Mouse (Mus musculus): ENCODE data around the gene Sv2a. TPM values are rescaled to one million over a fixed set of nuclear protein-coding genes. Genes with fewer than 3 reads are reported as not detected.
A peak's percentile ranks its signal among the peaks of the same experiment; 100 is the strongest.

Gene Sv2a
- polyA plus RNA-seq, 1 experiment from 2014 or later = 12.3 TPM

DNA sequence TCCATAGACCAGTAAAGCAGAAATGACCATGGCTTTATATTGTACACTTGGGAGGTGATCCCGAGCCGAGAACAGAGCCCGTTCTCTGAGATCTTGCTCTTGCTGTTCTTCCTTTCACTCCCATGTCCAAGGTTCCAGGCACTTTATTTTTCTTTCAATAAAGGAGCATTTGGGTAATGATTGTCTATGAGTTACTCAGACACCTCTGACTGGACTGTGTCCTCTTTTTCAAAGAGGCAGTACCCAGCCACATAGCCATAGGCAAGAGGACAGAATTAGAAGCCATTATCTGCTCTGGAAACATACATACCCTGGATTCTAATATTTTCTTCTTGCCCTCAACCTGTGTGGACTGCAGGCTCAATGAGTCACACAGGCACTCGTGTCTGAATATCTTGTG is 21.1 kb upstream of the Sv2a start:
- H3K4me2 ChIP-seq = peak overlapping the region; percentile 86

DNA sequence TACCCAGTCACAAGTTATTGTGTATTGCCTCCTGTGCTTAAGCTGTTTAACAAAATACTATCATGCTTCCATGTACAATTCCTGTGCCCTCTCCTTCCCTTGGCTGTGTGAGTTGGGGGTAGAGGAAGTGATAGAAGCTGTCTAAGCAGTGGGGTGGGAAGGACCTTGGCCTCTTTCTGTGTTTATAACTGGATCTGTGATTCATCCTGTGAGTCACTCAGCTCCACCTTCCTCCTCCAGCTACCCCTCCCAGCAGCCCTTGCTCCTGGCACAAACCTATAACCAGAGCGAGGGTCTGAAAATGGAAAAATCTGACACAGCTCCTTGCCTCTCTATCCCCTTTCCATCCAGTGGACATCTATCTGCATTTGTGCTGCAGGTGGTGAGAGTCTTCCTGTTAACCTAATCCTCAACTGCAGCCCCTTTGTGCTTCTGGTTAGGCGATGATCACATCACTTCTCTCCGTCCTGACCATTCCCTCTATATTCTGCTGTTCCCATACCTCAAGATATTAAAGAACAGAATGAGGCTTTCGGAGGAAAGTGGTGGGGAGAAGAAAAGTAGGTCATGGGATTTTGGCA is 20.6 kb upstream of the Sv2a start:
- peak overlapping the region; percentile 65; the same call in 1 of the 2 replicates for H3K9ac ChIP-seq (ENCODE audit: low read depth, low read length)
- ATAC-seq (replicated peaks; ENCODE audit: insufficient number of reproducible peaks, low FRiP score, low TSS enrichment) = 0 out of 2 replicates have a peak, but pooled peaks have one; percentile 39
- H3K36me3 ChIP-seq (ENCODE audit: control insufficient read depth, insufficient read depth, low read length) = peaks cover 6% of the 10 kb centered on the region; the same call in 1 of the 2 replicates
- peaks cover 18% of the 10 kb centered on the region for H3K4me1 ChIP-seq (ENCODE audit: control insufficient read depth, insufficient read depth, low read length)
- H3K9me3 ChIP-seq (replicated peaks; ENCODE audit: control insufficient read depth, low read length) = no peaks in the 10 kb centered on the region
- WGBS (ENCODE audit: insufficient replicate concordance) = 38% methylated on average over 4 of the region's 4 CpGs
- H3K27ac ChIP-seq (ENCODE audit: low read depth, low read length) = peak overlapping the region; percentile 70
- no peak overlapping the region for H3K4me3 ChIP-seq (ENCODE audit: low read depth, low read length)
- no peaks in the 10 kb centered on the region for H3K27me3 ChIP-seq (ENCODE audit: control insufficient read depth, insufficient read depth, low read length)
- peak overlapping the region; percentile 86 for H3K4me2 ChIP-seq

More for the DNA sequence above, 21.1 kb upstream of the Sv2a start:
- ATAC-seq (replicated peaks; ENCODE audit: insufficient number of reproducible peaks, low FRiP score, low TSS enrichment) = no peak
- peaks cover 9% of the 10 kb centered on the region; the same call in 1 of the 2 replicates for H3K36me3 ChIP-seq (ENCODE audit: control insufficient read depth, insufficient read depth, low read length)
- no peaks in the 10 kb centered on the region for H3K27me3 ChIP-seq (ENCODE audit: control insufficient read depth, insufficient read depth, low read length)
- no peak overlapping the region for H3K4me3 ChIP-seq (ENCODE audit: low read depth, low read length)
- H3K9ac ChIP-seq (ENCODE audit: low read depth, low read length) = peak overlapping the region; percentile 35; the same call in 1 of the 2 replicates
- 0 out of 2 replicates have a peak overlapping the region, but pooled peaks have one; percentile 51 for H3K27ac ChIP-seq (ENCODE audit: low read depth, low read length)
- peaks cover 18% of the 10 kb centered on the region for H3K4me1 ChIP-seq (ENCODE audit: control insufficient read depth, insufficient read depth, low read length)
- 64% methylated on average over 4 of the region's 4 CpGs for WGBS (ENCODE audit: insufficient replicate concordance)
- H3K9me3 ChIP-seq (replicated peaks; ENCODE audit: control insufficient read depth, low read length) = no peaks in the 10 kb centered on the region

DNA sequence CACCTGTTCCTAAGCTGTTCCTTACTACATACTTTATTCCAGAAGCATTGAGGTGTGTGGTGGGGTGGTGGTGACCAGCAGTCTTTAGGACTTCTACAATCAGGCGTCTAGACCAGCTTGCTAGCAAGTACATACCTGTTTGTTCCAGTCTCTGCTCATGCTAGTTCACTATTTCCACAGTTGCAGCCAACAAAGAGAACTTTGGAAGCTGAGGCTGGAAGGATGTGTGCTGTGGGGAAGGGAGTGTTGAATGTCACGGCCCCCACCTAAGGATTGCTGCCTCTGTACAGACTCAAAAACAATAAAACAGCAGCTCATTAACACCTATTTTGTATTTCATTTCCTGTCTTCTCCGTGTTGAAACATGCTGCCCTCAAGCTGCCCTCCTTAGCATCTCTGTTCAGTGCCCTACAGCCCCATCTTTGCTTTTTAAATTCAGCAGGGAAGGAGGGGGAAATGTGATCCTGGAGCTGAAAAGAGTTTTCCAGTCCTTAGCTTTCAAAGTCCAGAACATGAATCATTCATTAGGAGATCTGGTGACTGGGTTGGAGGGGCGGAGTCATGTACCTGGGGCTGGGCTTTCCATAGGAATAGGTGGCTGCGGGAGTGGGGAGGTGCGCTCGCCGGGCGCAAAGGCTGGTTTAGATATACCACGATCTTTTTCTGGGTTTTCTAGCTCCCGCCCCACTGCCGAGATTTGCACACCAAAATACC is 20.0 kb upstream of the Sv2a start:
- 3% methylated on average over 12 of the region's 12 CpGs for WGBS (ENCODE audit: insufficient replicate concordance)
- Histone ChIP-seq H3K4me3 (ENCODE audit: low read depth, low read length) (peak overlapping the region; percentile 44), H3K9ac (ENCODE audit: low read depth, low read length) (peak overlapping the region; percentile 65), H3K27me3 (ENCODE audit: control insufficient read depth, insufficient read depth, low read length) (no peaks in the 10 kb centered on the region), H3K4me2 (peak overlapping the region; percentile 86), H3K27ac (ENCODE audit: low read depth, low read length) (peak overlapping the region; percentile 70), H3K9me3 (replicated peaks; ENCODE audit: control insufficient read depth, low read length) (no peaks in the 10 kb centered on the region), H3K36me3 (ENCODE audit: control insufficient read depth, insufficient read depth, low read length) (peaks cover under 1% of the 10 kb centered on the region; the same call in 1 of the 2 replicates), H3K4me1 (ENCODE audit: control insufficient read depth, insufficient read depth, low read length) (peaks cover 18% of the 10 kb centered on the region)
- no peak for ATAC-seq (replicated peaks; ENCODE audit: insufficient number of reproducible peaks, low FRiP score, low TSS enrichment)

- Histone ChIP-seq H3K27me3 (ENCODE audit: control insufficient read depth, insufficient read depth, low read length) (no peaks in the 10 kb centered on the region), H3K36me3 (ENCODE audit: control insufficient read depth, insufficient read depth, low read length) (no peaks in the 10 kb centered on the region), H3K9me3 (replicated peaks; ENCODE audit: control insufficient read depth, low read length) (no peaks in the 10 kb centered on the region), H3K27ac (ENCODE audit: low read depth, low read length) (peak within 1 kb of the TSS; percentile 70), H3K9ac (ENCODE audit: low read depth, low read length) (peak within 1 kb of the TSS; percentile 65), H3K4me1 (ENCODE audit: control insufficient read depth, insufficient read depth, low read length) (peaks cover 18% of the 10 kb centered on the region), H3K4me3 (ENCODE audit: low read depth, low read length) (peak within 1 kb of the TSS; percentile 44), H3K4me2 (peak within 1 kb of the TSS; percentile 86)
- no peak for ATAC-seq (replicated peaks; ENCODE audit: insufficient number of reproducible peaks, low FRiP score, low TSS enrichment)
- 10% methylated on average over 16 of the region's 16 CpGs for WGBS (ENCODE audit: insufficient replicate concordance)
Measured at GRCm38 (mm10) chr3:96161869-96162840, 18.8 kb upstream of the Sv2a start, which contains the start of gene Mtmr11. TSS of gene Mtmr11 (plus strand) at chr3:96162004.

GRCm38 (mm10) chr3:96163040-96163439 is 17.9 kb upstream of the Sv2a start:
- H3K9me3 ChIP-seq (replicated peaks; ENCODE audit: control insufficient read depth, low read length) = no peaks in the 10 kb centered on the region
- H3K36me3 ChIP-seq (ENCODE audit: control insufficient read depth, insufficient read depth, low read length) = no peaks in the 10 kb centered on the region
- H3K27me3 ChIP-seq (ENCODE audit: control insufficient read depth, insufficient read depth, low read length) = no peaks in the 10 kb centered on the region
- H3K4me3 ChIP-seq (ENCODE audit: low read depth, low read length) = no peak overlapping the region
- WGBS (ENCODE audit: insufficient replicate concordance) = 88% methylated on average over 6 of the region's 6 CpGs
- H3K9ac ChIP-seq (ENCODE audit: low read depth, low read length) = no peak overlapping the region
- no peak for ATAC-seq (replicated peaks; ENCODE audit: insufficient number of reproducible peaks, low FRiP score, low TSS enrichment)
- H3K27ac ChIP-seq (ENCODE audit: low read depth, low read length) = no peak overlapping the region
- H3K4me2 ChIP-seq = no peak overlapping the region
- peaks cover 18% of the 10 kb centered on the region for H3K4me1 ChIP-seq (ENCODE audit: control insufficient read depth, insufficient read depth, low read length)

DNA sequence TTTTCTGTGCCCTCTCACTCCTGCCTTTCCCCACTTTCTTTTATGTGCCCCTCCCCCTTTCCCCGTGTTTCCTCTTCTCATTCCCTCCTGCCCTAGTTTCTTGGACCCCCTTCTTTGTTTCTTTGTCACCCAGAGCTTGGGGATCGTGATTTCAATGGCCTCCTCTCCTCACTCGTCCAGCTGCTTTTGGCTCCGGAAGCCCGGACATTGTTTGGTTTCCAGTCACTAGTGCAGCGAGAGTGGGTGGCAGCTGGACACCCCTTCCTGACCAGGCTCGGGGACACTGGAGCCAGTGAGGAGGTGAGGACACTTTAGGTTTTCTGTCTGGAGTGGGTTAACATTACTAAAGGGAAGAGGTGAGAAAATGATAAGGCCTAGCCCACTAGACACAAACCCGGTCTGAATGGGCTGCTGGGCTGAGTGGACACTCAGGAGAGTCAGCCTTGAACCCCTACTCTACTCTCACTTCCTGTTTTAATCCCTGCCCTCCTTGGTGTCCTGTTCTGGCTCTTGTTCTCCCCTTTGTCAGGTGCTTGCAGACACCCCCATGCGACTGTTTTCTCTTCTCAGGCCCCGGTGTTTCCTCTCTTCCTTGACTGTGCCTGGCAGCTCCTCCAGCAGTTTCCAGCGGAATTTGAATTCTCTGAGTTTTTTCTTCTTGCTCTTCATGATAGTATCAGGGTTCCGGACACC is 12.3 kb upstream of the Sv2a start:
- no peak for ATAC-seq (replicated peaks; ENCODE audit: insufficient number of reproducible peaks, low FRiP score, low TSS enrichment)
- H3K27ac ChIP-seq (ENCODE audit: low read depth, low read length) = no peak overlapping the region
- no peaks in the 10 kb centered on the region for H3K27me3 ChIP-seq (ENCODE audit: control insufficient read depth, insufficient read depth, low read length)
- peaks cover 12% of the 10 kb centered on the region for H3K4me1 ChIP-seq (ENCODE audit: control insufficient read depth, insufficient read depth, low read length)
- H3K9ac ChIP-seq (ENCODE audit: low read depth, low read length) = no peak overlapping the region
- no peak overlapping the region for H3K4me3 ChIP-seq (ENCODE audit: low read depth, low read length)
- H3K4me2 ChIP-seq = no peak overlapping the region
- H3K9me3 ChIP-seq (replicated peaks; ENCODE audit: control insufficient read depth, low read length) = no peaks in the 10 kb centered on the region
- no peaks in the 10 kb centered on the region for H3K36me3 ChIP-seq (ENCODE audit: control insufficient read depth, insufficient read depth, low read length)
- WGBS (ENCODE audit: insufficient replicate concordance) = 62% methylated on average over 12 of the region's 12 CpGs

- no peak for ATAC-seq (replicated peaks; ENCODE audit: insufficient number of reproducible peaks, low FRiP score, low TSS enrichment)
- 88% methylated on average over 4 of the region's 4 CpGs for WGBS (ENCODE audit: insufficient replicate concordance)
- no peak overlapping the region for H3K4me2 ChIP-seq
- peaks cover 14% of the 10 kb centered on the region for H3K4me1 ChIP-seq (ENCODE audit: control insufficient read depth, insufficient read depth, low read length)
- no peak overlapping the region for H3K4me3 ChIP-seq (ENCODE audit: low read depth, low read length)
- H3K9me3 ChIP-seq (replicated peaks; ENCODE audit: control insufficient read depth, low read length) = no peaks in the 10 kb centered on the region
- peaks cover 9% of the 10 kb centered on the region for H3K36me3 ChIP-seq (ENCODE audit: control insufficient read depth, insufficient read depth, low read length)
- H3K27me3 ChIP-seq (ENCODE audit: control insufficient read depth, insufficient read depth, low read length) = no peaks in the 10 kb centered on the region
- H3K27ac ChIP-seq (ENCODE audit: low read depth, low read length) = no peak overlapping the region
- H3K9ac ChIP-seq (ENCODE audit: low read depth, low read length) = no peak overlapping the region
Measured at GRCm38 (mm10) chr3:96170276-96170675, 10.7 kb upstream of the Sv2a start.
